Comparison of ENCODE assay signal across 8 mouse cellular contexts in genomic region chr1:131097700-131098094, GRCm38 (mm10). TPM values are rescaled to one million over a fixed set of nuclear protein-coding genes. Genes with fewer than 3 reads are reported as not detected.
DNase-seq lines count a peak whose midpoint lies in the region; ATAC-seq and TF ChIP-seq lines count a peak whose summit lies in the region.

Gene Mapkapk2, minus strand, starts transcription at chr1:131097826.

- H3K9ac ChIP-seq in kidney, embryonic 15.5 days: peak within 1 kb of the TSS; percentile 93
- peak within 1 kb of the TSS; percentile 83 for H3K9ac ChIP-seq in liver, embryonic 12.5 days
- peak within 1 kb of the TSS; percentile 86 for H3K9ac ChIP-seq in stomach, embryonic 15.5 days

- peak within 1 kb of the TSS; percentile 82 for H3K27ac ChIP-seq in bone marrow macrophage, adult 2 months (ENCODE audit: insufficient read depth, low read depth, low read length)
- H3K27ac ChIP-seq in embryonic fibroblast, embryonic 13.5 days (ENCODE audit: insufficient read depth, low read length): peak within 1 kb of the TSS; percentile 62
- H3K27ac ChIP-seq in heart, embryonic 10.5 days: peak within 1 kb of the TSS; percentile 97
- peak within 1 kb of the TSS; percentile 95 for H3K27ac ChIP-seq in kidney, embryonic 15.5 days
- peak within 1 kb of the TSS; percentile 64 for H3K27ac ChIP-seq in liver, embryonic 12.5 days
- H3K27ac ChIP-seq in stomach, embryonic 15.5 days: peak within 1 kb of the TSS; percentile 94

- ATAC-seq in kidney, embryonic 15.5 days (replicated peaks; ENCODE audit: low FRiP score): peak; percentile 95
- peak; percentile 96 for ATAC-seq in liver, embryonic 12.5 days
- peak; percentile 97 for ATAC-seq in stomach, embryonic 15.5 days (ENCODE audit: insufficient read depth, low FRiP score, low read depth)

- H3K4me3 ChIP-seq in bone marrow macrophage, adult 2 months (ENCODE audit: insufficient read depth, low read length): peak within 1 kb of the TSS; percentile 75
- H3K4me3 ChIP-seq in embryonic fibroblast, embryonic 13.5 days (ENCODE audit: insufficient read depth, low read length): peak within 1 kb of the TSS; percentile 83
- peak within 1 kb of the TSS; percentile 92 for H3K4me3 ChIP-seq in heart, embryonic 10.5 days
- peak within 1 kb of the TSS; percentile 93 for H3K4me3 ChIP-seq in kidney, embryonic 15.5 days (replicated peaks)
- H3K4me3 ChIP-seq in liver, embryonic 12.5 days: peak within 1 kb of the TSS; percentile 80
- H3K4me3 ChIP-seq in stomach, embryonic 15.5 days (replicated peaks): peak within 1 kb of the TSS; percentile 88

- peak; percentile 93 to 94 for DNase-seq in B cell, adult 2 months
- peak; percentile 97 for DNase-seq in heart, embryonic 10.5 days (ENCODE audit: low spot score)
- DNase-seq in natural killer cell, adult 2 months (ENCODE audit: low spot score in 2 of 2): peak; percentile 83 to 89

- peak within 1 kb of the TSS; percentile 86 for H3K4me2 ChIP-seq in kidney, embryonic 15.5 days
- peak within 1 kb of the TSS; percentile 96 for H3K4me2 ChIP-seq in liver, embryonic 12.5 days
- H3K4me2 ChIP-seq in stomach, embryonic 15.5 days: peak within 1 kb of the TSS; percentile 67

- no peaks in the 10 kb centered on the region for H3K27me3 ChIP-seq in heart, embryonic 10.5 days (ENCODE audit: insufficient read depth, poor library complexity, severe bottlenecking)
- H3K27me3 ChIP-seq in kidney, embryonic 15.5 days: no peaks in the 10 kb centered on the region
- 0 out of 2 replicates have a peak, but pooled peaks cover 4% of the 10 kb centered on the region for H3K27me3 ChIP-seq in liver, embryonic 12.5 days (replicated peaks)
- no peaks in the 10 kb centered on the region for H3K27me3 ChIP-seq in stomach, embryonic 15.5 days (replicated peaks)

- H3K9me3 ChIP-seq in heart, embryonic 10.5 days: no peaks in the 10 kb centered on the region
- no peaks in the 10 kb centered on the region for H3K9me3 ChIP-seq in kidney, embryonic 15.5 days (replicated peaks)
- H3K9me3 ChIP-seq in liver, embryonic 12.5 days (replicated peaks): no peaks in the 10 kb centered on the region
- H3K9me3 ChIP-seq in stomach, embryonic 15.5 days: no peaks in the 10 kb centered on the region

- H3K4me1 ChIP-seq in bone marrow macrophage, adult 2 months (ENCODE audit: control insufficient read depth, insufficient read depth, low read length): peaks cover 58% of the 10 kb centered on the region
- 0 out of 2 replicates have a peak, but pooled peaks cover 4% of the 10 kb centered on the region for H3K4me1 ChIP-seq in embryonic fibroblast, embryonic 13.5 days (ENCODE audit: control insufficient read depth, insufficient read depth, low read length)
- H3K4me1 ChIP-seq in heart, embryonic 10.5 days: peaks cover 39% of the 10 kb centered on the region
- peaks cover 44% of the 10 kb centered on the region for H3K4me1 ChIP-seq in kidney, embryonic 15.5 days
- H3K4me1 ChIP-seq in liver, embryonic 12.5 days: peaks cover 49% of the 10 kb centered on the region
- peaks cover 26% of the 10 kb centered on the region for H3K4me1 ChIP-seq in stomach, embryonic 15.5 days

- WGBS in heart, embryonic 10.5 days: under 1% methylated on average over 32 of the region's 32 CpGs
- WGBS in kidney, embryonic 15.5 days: under 1% methylated on average over 32 of the region's 32 CpGs
- under 1% methylated on average over 32 of the region's 32 CpGs for WGBS in liver, embryonic 12.5 days (ENCODE audit: insufficient replicate concordance)
- 0% methylated on average over 18 of the region's 32 CpGs for WGBS in stomach, embryonic 15.5 days

- no peak for TF ChIP-seq CTCF in bone marrow macrophage, adult 2 months (IDR thresholded peaks at IDR 0.05; ENCODE audit: low read depth, low read length)
- no peak for TF ChIP-seq CTCF in embryonic fibroblast, embryonic 13.5 days (IDR thresholded peaks at IDR 0.05; ENCODE audit: borderline replicate concordance, insufficient read depth, low read length)

- no peaks in the 10 kb centered on the region for H3K36me3 ChIP-seq in heart, embryonic 10.5 days
- no peaks in the 10 kb centered on the region for H3K36me3 ChIP-seq in kidney, embryonic 15.5 days
- H3K36me3 ChIP-seq in liver, embryonic 12.5 days: no peaks in the 10 kb centered on the region
- H3K36me3 ChIP-seq in stomach, embryonic 15.5 days: no peaks in the 10 kb centered on the region

- TF ChIP-seq POLR2A in bone marrow macrophage, adult 2 months (IDR thresholded peaks at IDR 0.05; ENCODE audit: borderline replicate concordance, low read depth, low read length): peak; percentile 31; the same call in 1 of the 2 replicates
- peak; percentile 95 for TF ChIP-seq POLR2A in embryonic fibroblast, embryonic 13.5 days (IDR thresholded peaks at IDR 0.05; ENCODE audit: low read depth, low read length)

RNA-seq across cellular contexts. Expression of gene Mapkapk2, which starts in this region (rescaled TPM):
- 265 and 283 TPM in 2 replicates for polyA plus RNA-seq in bone marrow macrophage, adult 2 months (2012; ENCODE audit: insufficient read depth, insufficient read length, missing spikeins)
- 111 and 124 TPM in 2 replicates for polyA plus RNA-seq in embryonic fibroblast, embryonic 13.5 days (2011; ENCODE audit: insufficient read length, low read depth, missing spikeins)
- polyA plus RNA-seq in heart, embryonic 10.5 days (2016; fragmentation: Nextera tagmentation; extraction: Ambion mirVana): 59.2 and 60.3 TPM in 2 replicates
- 44.7 and 49.3 TPM in 2 replicates for polyA plus RNA-seq in kidney, embryonic 15.5 days (2015; fragmentation: Nextera tagmentation; extraction: Ambion mirVana)
- polyA plus RNA-seq in liver, embryonic 12.5 days (2016; fragmentation: Nextera tagmentation; extraction: Ambion mirVana): 25.7 and 27.0 TPM in 2 replicates
- 45.8 and 49.5 TPM in 2 replicates for polyA plus RNA-seq in stomach, embryonic 15.5 days (2015; fragmentation: Nextera tagmentation; extraction: Ambion mirVana)

Comparison
In these comparisons a context has a peak if more than half of its experiments do, and no peak if none do; other contexts are left out.
1. Peak in every context shown above with its lines: DNase-seq, ATAC-seq, H3K4me3 ChIP-seq and H3K27ac ChIP-seq.